Mouse (Mus musculus) liver, adult 2 months (tissue): ENCODE measurements around the gene Cxcl12. TPM values are rescaled to one million over a fixed set of nuclear protein-coding genes. Genes with fewer than 3 reads are reported as not detected.

ENCODE experiments used
- DNase-seq: peaks from one replicate; pipeline ENCODE4 v3.0.0-alpha.2; 2011; ENCODE audit warnings: low read depth, low spot score; ENCODE audit errors: extremely low read depth
- H3K27ac ChIP-seq: fragments of 200-500 bp; replicated peaks from 2 replicates; pipeline ENCODE4 v1.5.1; 2012; ENCODE audit warnings: low read depth, mild to moderate bottlenecking, control low read depth, inconsistent platforms, low read length; ENCODE audit not compliant: insufficient read depth
- H3K27me3 ChIP-seq: fragments of 200-500 bp; 2 replicates; pipeline ENCODE4 v1.6.1; 2012; ENCODE audit warnings: mild to moderate bottlenecking, moderate library complexity, low read length, inconsistent platforms; ENCODE audit not compliant: control insufficient read depth, insufficient read depth
- H3K36me3 ChIP-seq: fragments of 200-500 bp; 2 replicates; pipeline ENCODE4 v1.6.1; 2012; ENCODE audit warnings: low read length, inconsistent platforms; ENCODE audit not compliant: control insufficient read depth, insufficient read depth
- H3K4me1 ChIP-seq: fragments of 200-500 bp; 2 replicates; pipeline ENCODE4 v1.6.1; 2011; ENCODE audit warnings: low read length; ENCODE audit not compliant: control insufficient read depth, insufficient read depth
- H3K4me3 ChIP-seq: fragments of 200-500 bp; 2 replicates; pipeline ENCODE4 v1.5.1; 2011; ENCODE audit warnings: low read depth, mild to moderate bottlenecking, control low read depth, low read length, moderate library complexity; ENCODE audit not compliant: insufficient read depth
- H3K79me2 ChIP-seq: fragments of 200-500 bp; 2 replicates; pipeline ENCODE4 v1.6.1; 2012; ENCODE audit warnings: inconsistent platforms, mild to moderate bottlenecking, low read length, moderate library complexity; ENCODE audit not compliant: control insufficient read depth, insufficient read depth
- H3K9ac ChIP-seq: fragments of 200-500 bp; 2 replicates; pipeline ENCODE4 v1.6.1; 2012; ENCODE audit warnings: low read depth, mild to moderate bottlenecking, control low read depth, inconsistent platforms, low read length
- CTCF ChIP-seq: fragments of 200-500 bp; IDR thresholded peaks from 2 replicates; pipeline ENCODE4 v1.5.1; 2011; ENCODE audit warnings: low read depth, low read length, control low read depth
- POLR2A ChIP-seq: fragments of 200-500 bp; IDR thresholded peaks from 2 replicates; pipeline ENCODE4 v1.6.1; 2011; ENCODE audit warnings: low read length, control low read depth; ENCODE audit not compliant: insufficient read depth; ENCODE audit errors: extremely low read depth
- WGBS: fragments of 180-500 bp; shearing (Covaris S2); methylation state at CpG from one replicate; pipeline ENCODE4 v1.1.7; 2018; 5-methylcytosine and 5-hydroxymethylcytosine counted together
- polyA plus RNA-seq: library from polyadenylated mRNA; depleted of rRNA; stranded (reverse); fragments of >200 nt; gene quantifications from 2 replicates; pipeline ENCODE4 v1.2.3, GENCODE M21; 2012
- total RNA-seq: library from RNA; depleted of rRNA; stranded (reverse); fragments of >200 nt; gene quantifications from 2 replicates; pipeline ENCODE4 v1.2.3, GENCODE M21; 2014

The Cxcl12 gene
- total and polyA plus RNA-seq, 2 experiments, result 119 to 300 TPM

GRCm38 (mm10) chr6:117169910-117170747 is 1.8 kb downstream of the Cxcl12 start:
- Histone ChIP-seq H3K4me1 (peaks cover 21% of the 10 kb centered on the region), H3K9ac (peak overlapping the region; percentile 96), H3K79me2 (peaks cover 7% of the 10 kb centered on the region; the same call in 1 of the 2 replicates), H3K27me3 (no peaks in the 10 kb centered on the region), H3K36me3 (peaks cover 25% of the 10 kb centered on the region), H3K4me3 (peak overlapping the region; percentile 89), H3K27ac (peak overlapping the region; percentile 99)
- peak; percentile 97 for DNase-seq
- no peak for TF ChIP-seq CTCF
- no peak for TF ChIP-seq POLR2A
- 6% methylated on average over 10 of the region's 10 CpGs for WGBS

- peaks cover 48% of the 10 kb centered on the region for H3K36me3 ChIP-seq
- 12% methylated on average over 6 of the region's 6 CpGs for WGBS
Measured at GRCm38 (mm10) chr6:117172358-117172757, 4.0 kb downstream of the Cxcl12 start.

GRCm38 (mm10) chr6:117173876-117174275 is 5.5 kb downstream of the Cxcl12 start:
- DNase-seq, result peak; percentile 58

More at GRCm38 (mm10) chr6:117172358-117172757, 4.0 kb downstream of the Cxcl12 start:
- Histone ChIP-seq H3K9ac (peak overlapping the region; percentile 15; the same call in 1 of the 2 replicates), H3K4me1 (peaks cover 21% of the 10 kb centered on the region), H3K27me3 (no peaks in the 10 kb centered on the region), H3K79me2 (peaks cover 7% of the 10 kb centered on the region; the same call in 1 of the 2 replicates), H3K4me3 (peak overlapping the region; percentile 14; the same call in 1 of the 2 replicates), H3K27ac (peak overlapping the region; percentile 63)
- no peak for TF ChIP-seq POLR2A
- no peak for TF ChIP-seq CTCF
- DNase-seq, result peak; percentile 98

GRCm38 (mm10) chr6:117175113-117175793 is 6.9 kb downstream of the Cxcl12 start:
- Histone ChIP-seq H3K9ac (no peak overlapping the region), H3K27ac (peak overlapping the region; percentile 3; the same call in 1 of the 2 replicates), H3K79me2 (no peaks in the 10 kb centered on the region; the same call in 1 of the 2 replicates), H3K27me3 (no peaks in the 10 kb centered on the region), H3K36me3 (peaks cover 73% of the 10 kb centered on the region), H3K4me3 (no peak overlapping the region), H3K4me1 (peaks cover 18% of the 10 kb centered on the region)
- no peak for TF ChIP-seq CTCF
- TF ChIP-seq POLR2A, result no peak
- WGBS, result 67% methylated on average over 2 of the region's 2 CpGs
- no peak for DNase-seq

More at GRCm38 (mm10) chr6:117173876-117174275, 5.5 kb downstream of the Cxcl12 start:
- 20% methylated on average over 11 of the region's 11 CpGs for WGBS
- Histone ChIP-seq H3K9ac (no peak overlapping the region), H3K79me2 (peaks cover 4% of the 10 kb centered on the region; the same call in 1 of the 2 replicates), H3K4me1 (peaks cover 18% of the 10 kb centered on the region), H3K27me3 (no peaks in the 10 kb centered on the region), H3K36me3 (peaks cover 61% of the 10 kb centered on the region), H3K27ac (no peak overlapping the region), H3K4me3 (no peak overlapping the region)
- peak; percentile 88 for TF ChIP-seq CTCF
- no peak for TF ChIP-seq POLR2A

- Histone ChIP-seq H3K9ac (peak overlapping the region; percentile 24), H3K4me3 (no peak overlapping the region), H3K79me2 (no peaks in the 10 kb centered on the region), H3K4me1 (peaks cover 12% of the 10 kb centered on the region), H3K27ac (0 out of 2 replicates have a peak overlapping the region, but pooled peaks have one; percentile 10), H3K36me3 (peaks cover 76% of the 10 kb centered on the region), H3K27me3 (no peaks in the 10 kb centered on the region)
- WGBS, result 64% methylated on average over 5 of the region's 5 CpGs
- DNase-seq, result no peak
- no peak for TF ChIP-seq POLR2A
- TF ChIP-seq CTCF, result peak; percentile 41
Measured at GRCm38 (mm10) chr6:117176406-117176805, 8.1 kb downstream of the Cxcl12 start.
